Mouse (Mus musculus) bone marrow, adult 2 months (tissue): ENCODE measurements at regions not wholly inside any gene's neighbourhood (a gene's known extent, or its start where the extent isn't known, plus 50 kb on each side); places are given as distances from the start of the nearest gene placed in this dataset.

Experiments
- CTCF ChIP-seq: fragments of 200-500 bp; IDR thresholded peaks from 2 replicates; pipeline ENCODE4 v1.5.1; 2011; ENCODE audit warnings: low read length, control low read depth; ENCODE audit not compliant: control insufficient read depth, insufficient read depth
- POLR2A ChIP-seq: fragments of 200-500 bp; IDR thresholded peaks from 2 replicates; pipeline ENCODE4 v1.6.1; 2011; ENCODE audit warnings: low read depth, mild to moderate bottlenecking, control low read depth, low read length, borderline replicate concordance; ENCODE audit not compliant: control insufficient read depth

- TF ChIP-seq POLR2A (no peak), CTCF (no peak)
Measured at GRCm38 (mm10) chr7:124549038-124549437, 566.4 kb downstream of the Hs3st4 start.
